Mouse (Mus musculus) bone marrow macrophage, adult 2 months (primary cell): Measurements from ENCODE around the gene Baiap2.

Experiments
- CTCF ChIP-seq: IDR thresholded peaks from 2 replicates; pipeline ENCODE4 v1.5.1; 2012; ENCODE audit warnings: low read depth, mild to moderate bottlenecking, low read length, moderate library complexity
- POLR2A ChIP-seq: IDR thresholded peaks from 2 replicates; pipeline ENCODE4 v1.6.1; 2012; ENCODE audit warnings: mild to moderate bottlenecking, low read depth, low read length, borderline replicate concordance

- TF ChIP-seq CTCF = no peak
- TF ChIP-seq POLR2A = no peak
Measured at GRCm38 (mm10) chr11:120011761-120012560, 69.4 kb downstream of the Baiap2 start.
